Mouse (Mus musculus): ENCODE measurements at regions not wholly inside any gene's neighbourhood (a gene's known extent, or its start where the extent isn't known, plus 50 kb on each side); places are given as distances from the start of the nearest gene placed in this dataset.

GRCm38 (mm10) chr1:73830486-73831132 lies 293.6 kb downstream of the Tns1 start:
- TF ChIP-seq SMC3 (IDR thresholded peaks at IDR 0.05; ENCODE audit: low read depth, low read length) (no peak), JUND (IDR thresholded peaks at IDR 0.05; ENCODE audit: low read depth, low read length) (no peak), ZKSCAN1 (IDR thresholded peaks at IDR 0.05; ENCODE audit: low read depth, low read length) (no peak), MAX (IDR thresholded peaks at IDR 0.05; ENCODE audit: low read length) (no peak), EP300 (IDR thresholded peaks at IDR 0.05; ENCODE audit: low read depth in 1 of 2, low read length in 2 of 2) (no peak), MYB (IDR thresholded peaks at IDR 0.05; ENCODE audit: low read depth, low read length) (no peak), POLR2AphosphoS5 (IDR thresholded peaks at IDR 0.05; ENCODE audit: borderline replicate concordance, low read depth, low read length) (no peak), KAT2A (conservative IDR thresholded peaks at IDR 0.05; ENCODE audit: low read depth, low read length) (no peak), MAFK (IDR thresholded peaks at IDR 0.05; ENCODE audit: borderline replicate concordance, low read depth, low read length) (no peak), E2F4 (IDR thresholded peaks at IDR 0.05; ENCODE audit: borderline replicate concordance, low read depth, low read length) (no peak), SIN3A (IDR thresholded peaks at IDR 0.05; ENCODE audit: low read length) (no peak), GABPA (IDR thresholded peaks at IDR 0.05; ENCODE audit: low read depth, low read length) (no peak), TCF12 (IDR thresholded peaks at IDR 0.05; ENCODE audit: low read depth, low read length) (no peak), USF1 (IDR thresholded peaks at IDR 0.05; ENCODE audit: low read depth, low read length) (no peak), TAL1 (IDR thresholded peaks at IDR 0.05; ENCODE audit: low read length) (no peak), CTCF (IDR thresholded peaks at IDR 0.05 in 2 of 3, conservative IDR thresholded peaks at IDR 0.05 in 1 of 3; ENCODE audit: control insufficient read depth in 1 of 3, insufficient read depth in 1 of 3, low read depth in 2 of 3, low read length in 3 of 3, poor library complexity in 1 of 3, severe bottlenecking in 1 of 3) (no peak), UBTF (IDR thresholded peaks at IDR 0.05; ENCODE audit: borderline replicate concordance, insufficient read depth, low read depth, low read length) (no peak), RCOR1 (IDR thresholded peaks at IDR 0.05; ENCODE audit: low read depth, low read length) (no peak), USF2 (IDR thresholded peaks at IDR 0.05; ENCODE audit: borderline replicate concordance in 1 of 2, insufficient read depth in 1 of 2, low read depth in 1 of 2, low read length in 2 of 2) (no peak)
- Histone ChIP-seq H3K4me3 (ENCODE audit: control insufficient read depth in 1 of 2, insufficient read depth in 1 of 2, low read depth in 2 of 2, low read length in 2 of 2) (no peak overlapping the region), H3K9me3 (replicated peaks; ENCODE audit: insufficient read depth, low read length) (no peaks in the 10 kb centered on the region; the same call in 1 of the 2 replicates), H3K27ac (ENCODE audit: control insufficient read depth, low read depth, low read length) (no peak overlapping the region), H3K9ac (ENCODE audit: control insufficient read depth, low read depth, low read length, poor library complexity, severe bottlenecking) (no peak overlapping the region), H3K36me3 (ENCODE audit: control insufficient read depth in 1 of 2, insufficient read depth in 2 of 2, low read length in 2 of 2) (no peaks in the 10 kb centered on the region), H3K4me1 (ENCODE audit: control insufficient read depth in 1 of 2, insufficient read depth in 2 of 2, low read length in 2 of 2) (no peaks in the 10 kb centered on the region), H3K79me2 (ENCODE audit: control insufficient read depth, insufficient read depth, low read length, poor library complexity) (no peaks in the 10 kb centered on the region), H3K27me3 (ENCODE audit: control insufficient read depth in 1 of 2, insufficient read depth in 2 of 2, low read length in 2 of 2) (no peaks in the 10 kb centered on the region)
- no peak for DNase-seq (ENCODE audit: low read depth, low spot score)

DNA sequence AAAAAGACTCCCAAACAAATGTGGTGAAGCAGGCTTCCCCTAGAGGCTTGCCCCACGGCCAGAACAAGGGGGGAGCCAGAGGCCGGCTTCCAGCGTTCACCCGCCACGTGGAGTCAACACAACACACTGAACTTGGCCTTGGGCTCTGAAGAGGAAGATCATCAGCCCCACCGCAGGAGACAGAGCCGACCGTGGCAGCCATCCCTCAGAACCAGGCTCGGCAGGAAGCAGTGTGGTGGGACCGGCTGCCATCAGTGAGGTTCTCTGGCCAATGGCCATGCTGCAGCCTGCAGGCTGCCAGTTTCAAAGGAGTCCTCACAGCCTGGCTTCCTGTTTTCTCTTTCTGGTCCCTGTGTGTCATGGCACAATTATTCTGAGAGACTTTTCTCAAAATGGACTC lies 295.3 kb downstream of the Tns1 start:
- Histone ChIP-seq H3K36me3 (ENCODE audit: control insufficient read depth in 1 of 2, insufficient read depth in 2 of 2, low read length in 2 of 2) (no peaks in the 10 kb centered on the region), H3K9me3 (replicated peaks; ENCODE audit: insufficient read depth, low read length) (no peaks in the 10 kb centered on the region; the same call in 1 of the 2 replicates), H3K4me1 (ENCODE audit: control insufficient read depth in 1 of 2, insufficient read depth in 2 of 2, low read length in 2 of 2) (no peaks in the 10 kb centered on the region), H3K27me3 (ENCODE audit: control insufficient read depth in 1 of 2, insufficient read depth in 2 of 2, low read length in 2 of 2) (no peaks in the 10 kb centered on the region), H3K4me3 (ENCODE audit: control insufficient read depth in 1 of 2, insufficient read depth in 1 of 2, low read depth in 2 of 2, low read length in 2 of 2) (no peak overlapping the region), H3K79me2 (ENCODE audit: control insufficient read depth, insufficient read depth, low read length, poor library complexity) (no peaks in the 10 kb centered on the region), H3K27ac (ENCODE audit: control insufficient read depth, low read depth, low read length) (no peak overlapping the region), H3K9ac (ENCODE audit: control insufficient read depth, low read depth, low read length, poor library complexity, severe bottlenecking) (no peak overlapping the region)
- no peak for DNase-seq (ENCODE audit: low read depth, low spot score)
- no peak for TF ChIP-seq JUND (IDR thresholded peaks at IDR 0.05; ENCODE audit: low read depth, low read length)
- TF ChIP-seq RAD21 (IDR thresholded peaks at IDR 0.05; ENCODE audit: low read depth, low read length), result no peak
- no peak for TF ChIP-seq GATA1 (IDR thresholded peaks at IDR 0.05; ENCODE audit: low read depth, low read length)
- TF ChIP-seq POLR2A (IDR thresholded peaks at IDR 0.05; ENCODE audit: control insufficient read depth in 1 of 2, insufficient read depth in 1 of 2, low read depth in 1 of 2, low read length in 2 of 2, poor library complexity in 1 of 2), result no peak
- no peak for TF ChIP-seq UBTF (IDR thresholded peaks at IDR 0.05; ENCODE audit: borderline replicate concordance, insufficient read depth, low read depth, low read length)
- TF ChIP-seq TAL1 (IDR thresholded peaks at IDR 0.05; ENCODE audit: low read length), result no peak
- TF ChIP-seq MAZ (IDR thresholded peaks at IDR 0.05; ENCODE audit: low read depth, low read length), result no peak
